Mouse (Mus musculus) testis, adult 2 months (tissue): Measurements from ENCODE around the gene Dnajc10.

Source experiments
- CTCF ChIP-seq: fragments of 200-500 bp; IDR thresholded peaks from 2 replicates; pipeline ENCODE4 v1.5.1; 2012; ENCODE audit warnings: low read depth, mild to moderate bottlenecking, inconsistent platforms, low read length, moderate library complexity; ENCODE audit not compliant: control insufficient read depth, insufficient read depth, insufficient replicate concordance
- POLR2A ChIP-seq: fragments of 200-500 bp; IDR thresholded peaks from 2 replicates; pipeline ENCODE4 v1.6.1; 2012; ENCODE audit warnings: low read depth, mild to moderate bottlenecking, inconsistent platforms, low read length, moderate library complexity; ENCODE audit not compliant: control insufficient read depth

GRCm38 (mm10) chr2:80292172-80292571, 23.1 kb upstream of the Dnajc10 start, which contains the start of gene Prdx6b:
- TF ChIP-seq CTCF = no peak
- no peak for TF ChIP-seq POLR2A
